Mouse (Mus musculus) liver, adult (tissue): ENCODE measurements around the gene Thada.

Experiments used
- GATA4 ChIP-seq: IDR thresholded peaks from 2 replicates; pipeline ENCODE4 v1.6.1; 2014; ENCODE audit warnings: mild to moderate bottlenecking, low read length; ENCODE audit not compliant: insufficient replicate concordance

The Thada gene

DNA sequence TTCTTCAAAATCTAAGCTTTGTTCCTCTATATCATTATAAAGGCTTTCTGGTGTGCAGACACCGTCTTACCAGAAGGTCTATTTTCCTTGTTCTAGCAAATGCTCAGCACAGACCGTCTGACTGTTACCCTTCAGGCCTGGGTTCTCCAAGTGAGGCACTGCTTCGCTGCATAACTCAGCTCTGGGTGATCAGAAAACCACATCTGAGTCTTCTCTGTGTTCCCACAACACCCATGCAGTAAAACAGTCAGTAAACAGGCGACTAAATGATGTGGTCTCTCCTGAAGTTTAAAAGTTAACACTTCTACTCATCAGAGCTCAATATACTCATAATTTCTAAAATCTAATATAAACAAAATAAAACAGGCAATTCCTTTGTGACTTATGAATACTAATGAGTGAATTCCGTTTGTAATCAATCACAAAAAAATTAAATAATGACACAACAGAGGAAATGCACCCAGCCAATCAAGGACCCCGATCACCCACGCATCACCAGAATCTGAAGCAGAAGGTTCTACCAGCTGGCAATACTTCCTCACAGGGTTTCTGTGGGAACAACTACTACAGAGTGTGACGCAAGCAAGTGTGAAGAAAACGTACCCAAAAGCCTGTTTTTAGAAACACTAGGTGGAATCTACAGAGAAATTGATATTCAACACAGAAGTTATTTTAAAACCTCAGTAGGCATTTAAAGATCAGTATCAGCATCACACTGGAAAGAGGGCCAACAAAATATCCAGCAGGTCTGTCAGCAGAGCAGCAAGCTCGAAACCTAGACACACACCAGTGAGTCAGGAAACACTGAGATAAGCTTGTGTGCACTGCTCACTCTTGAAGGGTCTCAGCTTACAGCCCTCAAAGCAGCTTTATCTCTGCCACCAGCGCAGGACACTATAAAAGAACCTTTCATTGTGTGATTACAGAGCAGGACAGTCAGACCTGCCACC lies 46.4 kb downstream of the Thada start:
- no peak for TF ChIP-seq GATA4

- no peak for TF ChIP-seq GATA4
These were observed 50.1 kb downstream of the Thada start for GRCm38 (mm10) chr17:84415936-84416335.

DNA sequence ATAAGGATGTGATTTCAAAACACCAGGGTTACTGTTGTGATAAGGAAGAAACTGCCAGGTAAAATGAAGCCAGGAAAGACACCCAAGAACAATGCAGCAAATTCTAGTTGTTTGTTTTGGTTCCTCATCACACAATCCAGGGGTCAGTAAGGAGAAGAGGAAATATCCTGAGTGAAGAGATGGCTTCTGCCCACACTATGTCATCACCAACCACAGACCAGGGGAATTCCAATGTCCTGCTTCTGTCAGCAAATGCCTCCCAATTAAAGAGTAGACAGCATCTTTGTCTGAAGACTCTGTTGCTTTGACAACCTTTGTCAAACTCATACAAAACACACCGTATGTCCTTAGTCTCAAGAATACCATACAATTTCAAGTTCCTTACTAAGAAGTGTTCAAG lies 57.3 kb downstream of the Thada start:
- TF ChIP-seq GATA4, result no peak

DNA sequence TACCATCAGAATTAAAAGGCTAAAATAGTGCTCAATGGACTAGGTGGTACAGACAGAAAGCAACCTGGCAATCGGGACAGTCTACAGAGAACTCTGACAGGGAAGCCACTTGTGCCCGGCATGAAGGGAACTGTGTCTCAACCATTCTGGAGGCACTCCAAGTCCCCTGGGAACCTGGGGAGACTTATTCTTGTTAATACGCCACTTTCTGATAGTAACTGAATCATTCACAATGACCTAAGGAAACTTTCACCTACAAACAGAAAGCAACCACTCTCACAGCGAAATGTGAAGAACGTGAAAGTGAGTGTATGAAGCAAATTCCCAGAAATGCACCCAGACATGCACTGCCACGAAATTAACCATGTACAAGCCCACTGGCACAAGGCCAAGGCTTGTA lies 60.4 kb downstream of the Thada start:
- no peak for TF ChIP-seq GATA4

DNA sequence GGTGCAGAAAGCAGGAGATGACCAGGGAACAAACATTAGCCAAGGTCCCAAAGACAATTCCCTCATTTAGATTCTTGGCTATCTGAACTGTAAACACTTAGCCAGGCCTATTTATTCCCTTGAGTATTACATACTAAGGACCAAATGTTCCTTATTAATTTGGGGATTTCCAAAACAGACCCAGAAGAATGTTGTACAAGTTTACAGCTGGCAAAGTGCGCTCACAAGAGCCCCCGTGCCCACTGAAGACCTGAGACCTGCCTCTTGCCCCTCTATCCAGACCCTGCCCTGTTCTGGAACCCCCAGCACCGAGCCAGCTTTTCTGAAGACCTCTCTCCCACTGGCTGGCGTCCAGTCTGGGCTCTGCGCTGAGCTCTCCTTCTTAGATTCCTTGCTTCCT lies 64.2 kb downstream of the Thada start:
- no peak for TF ChIP-seq GATA4

DNA sequence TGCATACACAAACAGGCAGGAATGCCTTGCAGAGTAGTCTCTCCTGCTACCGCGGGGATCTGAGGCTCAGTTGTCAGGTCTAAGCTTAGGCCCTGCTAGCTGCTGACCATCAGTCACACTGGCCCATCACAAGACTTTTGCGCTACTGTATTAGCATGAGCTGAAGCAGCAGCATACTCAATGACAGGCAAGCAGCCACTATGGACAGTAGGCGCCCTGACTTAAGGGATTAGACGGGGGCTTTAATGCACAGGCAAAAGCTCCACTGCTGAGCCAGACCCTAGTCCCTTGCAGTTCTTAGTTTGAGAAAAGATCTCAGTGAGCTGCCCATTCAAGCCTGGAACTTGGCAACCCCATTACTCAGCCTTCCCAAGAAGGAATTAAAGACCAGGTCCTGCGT lies 66.6 kb downstream of the Thada start:
- no peak for TF ChIP-seq GATA4

DNA sequence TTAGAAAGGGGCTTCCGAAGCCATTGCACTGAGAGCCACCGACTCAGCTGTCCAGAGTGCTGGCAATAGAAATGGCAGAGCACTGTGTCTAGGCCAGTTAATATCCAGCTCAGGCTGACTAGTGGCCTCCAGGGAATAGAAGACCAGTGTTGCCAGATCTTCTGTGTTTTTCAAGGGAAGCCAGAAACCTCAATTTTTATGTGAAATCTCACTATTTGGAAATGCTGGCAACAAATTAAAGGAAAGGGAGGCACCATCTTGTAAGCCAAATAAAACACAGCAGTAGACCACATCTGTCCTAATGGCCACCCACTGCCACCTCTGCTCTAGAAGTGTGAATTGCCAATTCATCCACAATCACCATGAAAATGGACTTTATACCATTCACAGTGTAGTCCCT lies 76.0 kb downstream of the Thada start:
- no peak for TF ChIP-seq GATA4

- no peak for TF ChIP-seq GATA4
These were observed 79.8 kb downstream of the Thada start for GRCm38 (mm10) chr17:84386176-84386575.

- TF ChIP-seq GATA4, result no peak
These were observed 80.3 kb downstream of the Thada start for GRCm38 (mm10) chr17:84385696-84386095.

DNA sequence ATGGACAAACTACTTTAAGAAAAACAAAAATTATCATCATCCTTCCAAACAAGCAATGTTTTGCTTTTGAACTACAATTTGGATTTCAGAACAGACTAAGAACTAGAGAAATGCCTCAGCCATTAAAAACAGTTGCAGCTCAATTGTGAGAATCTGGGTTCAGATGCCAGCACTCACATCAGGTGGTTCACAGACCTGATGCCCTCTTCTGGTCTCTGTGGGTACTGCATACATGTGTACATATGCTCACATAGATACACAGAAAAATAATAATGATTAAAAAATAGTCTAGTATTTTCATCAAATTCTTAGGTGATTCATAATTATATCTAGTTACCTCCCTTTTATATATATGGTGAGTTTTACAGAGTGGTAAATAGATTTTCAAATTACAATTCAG lies 81.3 kb downstream of the Thada start:
- TF ChIP-seq GATA4, result no peak

- TF ChIP-seq GATA4, result no peak
These were observed 85.7 kb downstream of the Thada start for GRCm38 (mm10) chr17:84380340-84380739.

GRCm38 (mm10) chr17:84376882-84377281 lies 89.1 kb downstream of the Thada start:
- no peak for TF ChIP-seq GATA4

GRCm38 (mm10) chr17:84372411-84373045 lies 93.5 kb downstream of the Thada start:
- no peak for TF ChIP-seq GATA4

DNA sequence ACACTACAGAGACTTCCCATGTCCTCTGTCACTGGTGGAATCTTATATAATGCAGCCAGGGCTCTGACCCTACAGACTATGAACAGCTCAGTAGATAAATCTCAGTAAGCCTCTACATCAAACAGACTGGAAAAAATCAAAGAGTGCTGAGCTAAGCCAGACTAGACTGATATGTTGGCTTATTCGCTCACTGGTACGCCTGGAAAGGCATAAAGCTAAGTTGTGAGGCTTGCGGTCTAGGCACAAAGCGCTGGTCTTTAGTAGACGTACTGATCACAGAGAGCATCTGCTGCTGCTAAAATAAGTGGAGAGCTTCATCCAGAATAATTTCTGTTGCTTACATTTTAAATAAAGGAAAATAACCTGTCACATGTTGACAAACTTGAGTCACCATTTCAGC lies 95.6 kb downstream of the Thada start:
- TF ChIP-seq GATA4, result no peak

DNA sequence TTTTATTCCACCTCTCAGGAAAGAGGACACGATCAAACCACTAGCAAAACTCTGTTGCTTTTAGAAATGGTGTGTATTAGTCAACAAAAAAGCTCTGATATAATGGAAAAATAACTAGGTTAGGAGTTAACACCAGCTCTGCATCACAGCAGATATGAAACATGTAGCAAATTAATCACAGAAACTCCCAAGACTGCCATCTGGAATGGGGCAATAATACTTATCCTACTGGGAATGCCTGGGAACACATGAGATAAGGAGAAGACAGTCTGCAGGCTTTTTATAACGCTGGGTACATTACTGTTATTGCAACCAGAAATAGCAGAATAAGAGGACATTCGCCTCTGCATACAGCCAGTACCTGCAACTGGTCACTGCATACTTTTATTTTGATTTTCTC lies 96.2 kb downstream of the Thada start:
- TF ChIP-seq GATA4, result no peak
